ENCODE assay signal across 9 mouse cellular contexts in genomic region chr1:152766804-152767748, GRCm38 (mm10). TPM values are rescaled to one million over a fixed set of nuclear protein-coding genes. Genes with fewer than 3 reads are reported as not detected.
DNase-seq lines count a peak whose midpoint lies in the region; ATAC-seq and TF ChIP-seq lines count a peak whose summit lies in the region.
"Had no signal": no experiment of that assay in that cellular context is flagged by ENCODE, and none has a peak within 500 bp of the region (broad histone marks: within the 10 kb centered on the region; RNA-seq: fewer than 3 reads in every experiment).

No protein-coding gene starts in this region.

- no peak for TF ChIP-seq CTCF in forebrain, postnatal 0 days (IDR thresholded peaks at IDR 0.05; ENCODE audit: low read depth)
- no peak for TF ChIP-seq CTCF in kidney, postnatal 0 days (IDR thresholded peaks at IDR 0.05; ENCODE audit: low read depth)

- H3K4me1 ChIP-seq in forebrain, postnatal 0 days (ENCODE audit: insufficient read depth): no peaks in the 10 kb centered on the region
- H3K4me1 ChIP-seq in kidney, postnatal 0 days (replicated peaks; ENCODE audit: insufficient read depth, low read length): no peaks in the 10 kb centered on the region
- H3K4me1 ChIP-seq in midbrain, embryonic 15.5 days: peaks cover 17% of the 10 kb centered on the region

- H3K4me3 ChIP-seq in forebrain, postnatal 0 days (ENCODE audit: low read depth, low read length): peak overlapping the region; percentile 63
- peak overlapping the region; percentile 91 for H3K4me3 ChIP-seq in kidney, postnatal 0 days (replicated peaks; ENCODE audit: low read depth, low read length)
- H3K4me3 ChIP-seq in midbrain, embryonic 15.5 days: peak overlapping the region; percentile 80

- ATAC-seq in frontal cortex, adult (ENCODE audit: low TSS enrichment): peak; percentile 26
- ATAC-seq in forebrain, postnatal 0 days: peak; percentile 36
- peak; percentile 67; the same call in 1 of the 2 replicates for ATAC-seq in kidney, postnatal 0 days (replicated peaks; ENCODE audit: low FRiP score, low read depth)
- ATAC-seq in midbrain, embryonic 15.5 days (replicated peaks): peak; percentile 76

- H3K36me3 ChIP-seq in forebrain, postnatal 0 days (ENCODE audit: insufficient read depth): peaks cover 16% of the 10 kb centered on the region
- H3K36me3 ChIP-seq in kidney, postnatal 0 days (ENCODE audit: insufficient read depth, low read length): peaks cover 15% of the 10 kb centered on the region; the same call in 1 of the 2 replicates
- H3K36me3 ChIP-seq in midbrain, embryonic 15.5 days (replicated peaks): peaks cover 14% of the 10 kb centered on the region

- no peaks in the 10 kb centered on the region for H3K27me3 ChIP-seq in forebrain, postnatal 0 days (ENCODE audit: insufficient read depth, low read length)
- H3K27me3 ChIP-seq in kidney, postnatal 0 days (ENCODE audit: insufficient read depth, low read length): no peaks in the 10 kb centered on the region
- no peaks in the 10 kb centered on the region for H3K27me3 ChIP-seq in midbrain, embryonic 15.5 days (replicated peaks)

- H3K27ac ChIP-seq in forebrain, postnatal 0 days (ENCODE audit: low read depth, low read length): peak overlapping the region; percentile 91
- peak overlapping the region; percentile 92 for H3K27ac ChIP-seq in kidney, postnatal 0 days
- H3K27ac ChIP-seq in midbrain, embryonic 15.5 days: peak overlapping the region; percentile 85

- H3K4me2 ChIP-seq in forebrain, postnatal 0 days (ENCODE audit: low read depth): peak overlapping the region; percentile 42
- peak overlapping the region; percentile 83 for H3K4me2 ChIP-seq in kidney, postnatal 0 days (ENCODE audit: low read length)
- H3K4me2 ChIP-seq in midbrain, embryonic 15.5 days: peak overlapping the region; percentile 90

- no peak for DNase-seq in frontal cortex, postnatal 25 days (ENCODE audit: low spot score in 2 of 2)
- DNase-seq in urinary bladder, postnatal 25 days (ENCODE audit: low spot score): peak; percentile 33
- no peak for DNase-seq in urinary bladder, adult 2 months (ENCODE audit: low spot score)
- peak; percentile 60 for DNase-seq in forebrain, postnatal 0 days
- DNase-seq in kidney, postnatal 0 days (ENCODE audit: low spot score): peak; percentile 47
- DNase-seq in right cerebral cortex, postnatal 14 days: no peak

- H3K9me3 ChIP-seq in forebrain, postnatal 0 days (ENCODE audit: low read length): no peaks in the 10 kb centered on the region
- H3K9me3 ChIP-seq in kidney, postnatal 0 days (replicated peaks; ENCODE audit: low read length): no peaks in the 10 kb centered on the region
- no peaks in the 10 kb centered on the region for H3K9me3 ChIP-seq in midbrain, embryonic 15.5 days

- H3K9ac ChIP-seq in forebrain, postnatal 0 days: peak overlapping the region; percentile 93
- peak overlapping the region; percentile 92 for H3K9ac ChIP-seq in kidney, postnatal 0 days (ENCODE audit: low read depth, low read length)
- peak overlapping the region; percentile 85 for H3K9ac ChIP-seq in midbrain, embryonic 15.5 days

- 2% methylated on average over 60 of the region's 60 CpGs for WGBS in forebrain, postnatal 0 days
- under 1% methylated on average over 60 of the region's 60 CpGs for WGBS in kidney, postnatal 0 days
- under 1% methylated on average over 60 of the region's 60 CpGs for WGBS in midbrain, embryonic 15.5 days

RNA-seq across cellular contexts. Expression of gene Arpc5, which starts 0.7 kb away (rescaled TPM):
- 143 and 180 TPM in 2 replicates for polyA plus RNA-seq in urinary bladder, adult 2 months (2012; rRNA removed)
- 301 and 341 TPM in 2 replicates for total RNA-seq in forebrain, postnatal 0 days (2014; rRNA removed)
- 537 and 561 TPM in 2 replicates for polyA plus RNA-seq in forebrain, postnatal 0 days (2015; fragmentation: Nextera tagmentation; extraction: Ambion mirVana)
- 294 and 307 TPM in 2 replicates for polyA plus RNA-seq in kidney, postnatal 0 days (2015; fragmentation: Nextera tagmentation; extraction: Ambion mirVana)
- polyA plus RNA-seq in midbrain, embryonic 15.5 days (2015; fragmentation: Nextera tagmentation; extraction: Ambion mirVana): 333 and 344 TPM in 2 replicates

RNA-seq across cellular contexts. Expression of gene Rgl1, which starts 0.9 kb away (rescaled TPM):
- polyA plus RNA-seq in urinary bladder, adult 2 months (2012; rRNA removed): 29.6 and 31.0 TPM in 2 replicates
- 26.7 and 27.8 TPM in 2 replicates for total RNA-seq in forebrain, postnatal 0 days (2014; rRNA removed)
- polyA plus RNA-seq in forebrain, postnatal 0 days (2015; fragmentation: Nextera tagmentation; extraction: Ambion mirVana): 18.8 and 22.5 TPM in 2 replicates
- 59.4 and 60.9 TPM in 2 replicates for polyA plus RNA-seq in kidney, postnatal 0 days (2015; fragmentation: Nextera tagmentation; extraction: Ambion mirVana)
- 14.9 and 15.7 TPM in 2 replicates for polyA plus RNA-seq in midbrain, embryonic 15.5 days (2015; fragmentation: Nextera tagmentation; extraction: Ambion mirVana)

RNA-seq across cellular contexts. Expression of gene Apobec4, which starts 16.7 kb away (rescaled TPM):
- not detected in 2 replicates for polyA plus RNA-seq in urinary bladder, adult 2 months (2012; rRNA removed)
- total RNA-seq in forebrain, postnatal 0 days (2014; rRNA removed): 0.15 and 0.48 TPM in 2 replicates
- 0.09 and 0.19 TPM in 2 replicates for polyA plus RNA-seq in forebrain, postnatal 0 days (2015; fragmentation: Nextera tagmentation; extraction: Ambion mirVana)
- not detected in 2 replicates for polyA plus RNA-seq in kidney, postnatal 0 days (2015; fragmentation: Nextera tagmentation; extraction: Ambion mirVana)
- polyA plus RNA-seq in midbrain, embryonic 15.5 days (2015; fragmentation: Nextera tagmentation; extraction: Ambion mirVana): 0.24 TPM in 1 of 2 replicates, not detected in the other
- total RNA-seq: left cerebral cortex, adult 18-20 months had no signal

RNA-seq across cellular contexts. Expression of gene Ncf2, which starts 32.9 kb away (rescaled TPM):
- 7.0 and 8.7 TPM in 2 replicates for polyA plus RNA-seq in urinary bladder, adult 2 months (2012; rRNA removed)
- total RNA-seq in forebrain, postnatal 0 days (2014; rRNA removed): 2.3 and 4.1 TPM in 2 replicates
- 1.9 and 2.0 TPM in 2 replicates for polyA plus RNA-seq in forebrain, postnatal 0 days (2015; fragmentation: Nextera tagmentation; extraction: Ambion mirVana)
- 7.3 and 8.3 TPM in 2 replicates for polyA plus RNA-seq in kidney, postnatal 0 days (2015; fragmentation: Nextera tagmentation; extraction: Ambion mirVana)
- polyA plus RNA-seq in midbrain, embryonic 15.5 days (2015; fragmentation: Nextera tagmentation; extraction: Ambion mirVana): 2.2 and 2.6 TPM in 2 replicates

Comparison
In these comparisons a context has a peak if more than half of its experiments do, and no peak if none do; other contexts are left out.
1. DNase-seq: peak in urinary bladder, postnatal 25 days (single experiment), forebrain, postnatal 0 days (single experiment) and kidney, postnatal 0 days (single experiment); none in frontal cortex, postnatal 25 days (0 of 2), urinary bladder, adult 2 months (single experiment) and right cerebral cortex, postnatal 14 days (single experiment).
2. ATAC-seq: peak in every context shown above with its lines; median percentile 76 in midbrain, embryonic 15.5 days; 67 in kidney, postnatal 0 days; 36 in forebrain, postnatal 0 days; 26 in frontal cortex, adult.
3. Peak in every context shown above with its lines, with median percentiles within 50 percentile points of each other: H3K27ac ChIP-seq, H3K4me2 ChIP-seq, H3K4me3 ChIP-seq and H3K9ac ChIP-seq.